Mouse (Mus musculus): Measurements from ENCODE around the gene Slc27a3.

Slc27a3 gene

GRCm38 (mm10) chr3:90391004-90391403, 1.3 kb upstream of the Slc27a3 start:
- DNase-seq (ENCODE audit: low spot score), result no peak

GRCm38 (mm10) chr3:90388726-90389510, 820 bp downstream of the Slc27a3 start:
- DNase-seq (ENCODE audit: low spot score), result peak; percentile 42

- DNase-seq (ENCODE audit: low spot score), result no peak
Measured at GRCm38 (mm10) chr3:90388192-90388591, 1.5 kb downstream of the Slc27a3 start.

GRCm38 (mm10) chr3:90387483-90387882, 2.3 kb downstream of the Slc27a3 start:
- DNase-seq (ENCODE audit: low spot score), result peak; percentile 36

- DNase-seq (ENCODE audit: low spot score), result no peak
Measured at GRCm38 (mm10) chr3:90386817-90387216, 2.9 kb downstream of the Slc27a3 start.

- DNase-seq (ENCODE audit: low spot score), result no peak
Measured at GRCm38 (mm10) chr3:90384851-90385375, 4.8 kb downstream of the Slc27a3 start.

- DNase-seq (ENCODE audit: low spot score), result no peak
Measured at GRCm38 (mm10) chr3:90383690-90384089, 6.0 kb downstream of the Slc27a3 start.

GRCm38 (mm10) chr3:90381727-90382126, 8.0 kb downstream of the Slc27a3 start:
- DNase-seq (ENCODE audit: low spot score), result no peak

- DNase-seq (ENCODE audit: low spot score), result no peak
Measured at GRCm38 (mm10) chr3:90378496-90378895, 11.2 kb downstream of the Slc27a3 start.

- no peak for DNase-seq (ENCODE audit: low spot score)
Measured at GRCm38 (mm10) chr3:90376247-90376585, 13.5 kb downstream of the Slc27a3 start.

GRCm38 (mm10) chr3:90375562-90376246, 14.0 kb downstream of the Slc27a3 start:
- DNase-seq (ENCODE audit: low spot score), result no peak

- no peak for DNase-seq (ENCODE audit: low spot score)
Measured at GRCm38 (mm10) chr3:90374368-90374767, 15.4 kb downstream of the Slc27a3 start.

GRCm38 (mm10) chr3:90373432-90374028, 16.2 kb downstream of the Slc27a3 start:
- peak; percentile 86 for DNase-seq (ENCODE audit: low spot score)

GRCm38 (mm10) chr3:90372817-90373216, 16.9 kb downstream of the Slc27a3 start:
- no peak for DNase-seq (ENCODE audit: low spot score)

- DNase-seq (ENCODE audit: low spot score), result no peak
Measured at GRCm38 (mm10) chr3:90371857-90372256, 17.9 kb downstream of the Slc27a3 start.

- no peak for DNase-seq (ENCODE audit: low spot score)
Measured at GRCm38 (mm10) chr3:90369041-90369440, 20.7 kb downstream of the Slc27a3 start.

GRCm38 (mm10) chr3:90367001-90367632, 22.6 kb downstream of the Slc27a3 start:
- DNase-seq (ENCODE audit: low spot score), result no peak

GRCm38 (mm10) chr3:90362346-90362745, 27.4 kb downstream of the Slc27a3 start:
- no peak for DNase-seq (ENCODE audit: low spot score)

- no peak for DNase-seq (ENCODE audit: low spot score)
Measured at GRCm38 (mm10) chr3:90361476-90361875, 28.3 kb downstream of the Slc27a3 start.

GRCm38 (mm10) chr3:90359230-90359629, 30.5 kb downstream of the Slc27a3 start:
- no peak for DNase-seq (ENCODE audit: low spot score)

GRCm38 (mm10) chr3:90357959-90358358, 31.8 kb downstream of the Slc27a3 start:
- no peak for DNase-seq (ENCODE audit: low spot score)

- DNase-seq (ENCODE audit: low spot score), result no peak
Measured at GRCm38 (mm10) chr3:90347847-90348246, 41.9 kb downstream of the Slc27a3 start.

Measured in urinary bladder, postnatal 14 days (tissue).